Mouse (Mus musculus): Measurements from ENCODE around the gene Miip.

Miip gene

GRCm38 (mm10) chr4:147868450-147869031, at the start of gene Miip, which contains the start of gene Fv1:
TSS of gene Miip (minus strand) at chr4:147868816.
TSS of gene Fv1 (plus strand) at chr4:147868979.
- DNase-seq = peak; percentile 90 to 92

GRCm38 (mm10) chr4:147909486-147909885, 40.9 kb upstream of the Miip start:
- DNase-seq = no peak

GRCm38 (mm10) chr4:147906230-147906629, 37.6 kb upstream of the Miip start:
- no peak for DNase-seq

- peak in 1 of 2 experiments; percentile 44 for DNase-seq
Measured at GRCm38 (mm10) chr4:147905090-147905659, 36.6 kb upstream of the Miip start.

- DNase-seq = peak; percentile 92 to 95
Measured at GRCm38 (mm10) chr4:147904313-147905089, 35.9 kb upstream of the Miip start, which contains the start of gene Mfn2. TSS of gene Mfn2 (minus strand) at chr4:147904704.

GRCm38 (mm10) chr4:147903601-147904000, 35.0 kb upstream of the Miip start:
- DNase-seq = no peak

- DNase-seq = no peak
Measured at GRCm38 (mm10) chr4:147902906-147903500, 34.4 kb upstream of the Miip start.

- no peak for DNase-seq
Measured at GRCm38 (mm10) chr4:147900452-147900851, 31.8 kb upstream of the Miip start.

GRCm38 (mm10) chr4:147897348-147897747, 28.7 kb upstream of the Miip start:
- peak in 1 of 2 experiments; percentile 43 for DNase-seq

- DNase-seq = no peak
Measured at GRCm38 (mm10) chr4:147896411-147896810, 27.8 kb upstream of the Miip start.

GRCm38 (mm10) chr4:147895815-147896330, 27.3 kb upstream of the Miip start:
- no peak for DNase-seq

- no peak for DNase-seq
Measured at GRCm38 (mm10) chr4:147890341-147890740, 21.7 kb upstream of the Miip start.

GRCm38 (mm10) chr4:147888237-147888636, 19.6 kb upstream of the Miip start:
- no peak for DNase-seq

GRCm38 (mm10) chr4:147887277-147887676, 18.7 kb upstream of the Miip start:
- no peak for DNase-seq

- DNase-seq = no peak
Measured at GRCm38 (mm10) chr4:147886158-147886557, 17.5 kb upstream of the Miip start.

- no peak for DNase-seq
Measured at GRCm38 (mm10) chr4:147884138-147884537, 15.5 kb upstream of the Miip start.

GRCm38 (mm10) chr4:147883041-147883440, 14.4 kb upstream of the Miip start:
- DNase-seq = no peak

- no peak for DNase-seq
Measured at GRCm38 (mm10) chr4:147881792-147882191, 13.2 kb upstream of the Miip start.

GRCm38 (mm10) chr4:147879865-147880264, 11.2 kb upstream of the Miip start:
- DNase-seq = no peak

- DNase-seq = no peak
Measured at GRCm38 (mm10) chr4:147879456-147879855, 10.8 kb upstream of the Miip start.

GRCm38 (mm10) chr4:147878537-147878936, 9.9 kb upstream of the Miip start:
- DNase-seq = no peak

- DNase-seq = no peak
Measured at GRCm38 (mm10) chr4:147875852-147876575, 7.4 kb upstream of the Miip start.

- no peak for DNase-seq
Measured at GRCm38 (mm10) chr4:147869238-147869637, 622 bp upstream of the Miip start.

Measured in cerebellum, postnatal 14 days (tissue).